Mouse (Mus musculus) skeletal muscle tissue, adult 2 months (tissue): ENCODE measurements around the gene Exoc2.

Source experiments
- DNase-seq: peaks from one replicate; pipeline ENCODE4 v3.0.0-alpha.2; 2012; ENCODE audit warnings: low read depth, low spot score

Exoc2 gene

GRCm38 (mm10) chr13:30892315-30892714 is 81.6 kb downstream of the Exoc2 start:
- DNase-seq, result no peak

DNA sequence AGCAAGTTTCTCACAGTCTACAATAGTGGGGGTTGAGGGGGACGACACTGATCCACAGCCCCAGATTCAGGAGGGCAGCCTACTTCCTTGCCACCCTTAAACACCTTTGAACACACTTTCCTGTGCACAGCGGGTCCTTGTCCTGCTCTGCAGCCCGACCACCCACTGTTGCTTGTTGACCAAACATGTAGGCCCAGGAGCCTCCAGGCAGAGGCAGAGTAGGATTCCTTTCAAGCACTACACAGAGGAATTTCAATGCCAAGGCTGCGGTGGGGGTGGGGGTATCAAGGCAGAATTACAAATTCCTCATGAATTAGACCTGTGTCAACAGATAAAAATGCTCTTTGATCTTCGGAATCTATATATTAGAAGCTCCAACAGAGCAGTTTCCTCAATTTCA is 82.7 kb downstream of the Exoc2 start:
- DNase-seq, result no peak

- peak; percentile 61 for DNase-seq
Observed at GRCm38 (mm10) chr13:30888480-30888879, 85.4 kb downstream of the Exoc2 start.

GRCm38 (mm10) chr13:30880310-30880709 is 93.6 kb downstream of the Exoc2 start:
- DNase-seq, result no peak

DNA sequence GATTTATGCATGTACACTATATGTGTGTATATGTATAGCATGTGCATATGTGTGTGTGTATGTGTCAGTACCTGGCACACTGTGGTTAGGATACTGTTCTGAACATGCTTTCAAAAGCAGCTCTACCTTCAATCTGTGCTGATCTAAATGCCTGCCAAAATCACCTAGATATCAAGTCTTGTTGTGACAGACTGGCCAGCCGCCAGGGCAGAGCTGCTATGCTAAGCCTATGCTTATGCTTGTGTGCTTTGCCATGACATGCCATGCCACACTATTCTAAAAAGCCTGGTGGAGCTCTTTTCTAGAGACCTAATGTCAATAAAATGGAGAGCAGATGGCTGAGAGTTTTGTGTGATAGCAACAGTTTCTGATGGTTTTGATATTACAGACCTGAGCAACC is 94.0 kb downstream of the Exoc2 start:
- DNase-seq, result no peak

DNA sequence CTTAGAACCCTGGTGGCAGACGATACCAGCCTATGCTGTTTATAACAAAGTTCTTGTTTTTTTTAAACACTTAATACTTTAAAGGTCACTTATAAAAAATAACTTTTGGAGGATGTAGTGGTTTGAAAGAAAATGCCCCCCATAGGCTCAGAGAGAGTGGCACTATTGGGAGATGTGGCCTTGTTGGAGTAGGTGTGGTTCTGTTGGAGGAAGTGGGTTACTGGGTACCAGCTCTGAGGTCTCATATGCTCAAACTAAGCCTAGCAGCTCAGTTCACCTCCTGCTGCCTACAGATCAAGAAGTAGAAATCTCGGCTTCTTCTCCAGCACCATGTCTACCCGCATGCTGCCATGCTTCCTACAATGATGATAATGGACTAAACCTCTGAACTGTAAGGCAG is 98.1 kb downstream of the Exoc2 start:
- no peak for DNase-seq

GRCm38 (mm10) chr13:30873472-30873871 is 100.4 kb downstream of the Exoc2 start:
- no peak for DNase-seq

GRCm38 (mm10) chr13:30865486-30865885 is 108.4 kb downstream of the Exoc2 start:
- DNase-seq, result no peak

DNA sequence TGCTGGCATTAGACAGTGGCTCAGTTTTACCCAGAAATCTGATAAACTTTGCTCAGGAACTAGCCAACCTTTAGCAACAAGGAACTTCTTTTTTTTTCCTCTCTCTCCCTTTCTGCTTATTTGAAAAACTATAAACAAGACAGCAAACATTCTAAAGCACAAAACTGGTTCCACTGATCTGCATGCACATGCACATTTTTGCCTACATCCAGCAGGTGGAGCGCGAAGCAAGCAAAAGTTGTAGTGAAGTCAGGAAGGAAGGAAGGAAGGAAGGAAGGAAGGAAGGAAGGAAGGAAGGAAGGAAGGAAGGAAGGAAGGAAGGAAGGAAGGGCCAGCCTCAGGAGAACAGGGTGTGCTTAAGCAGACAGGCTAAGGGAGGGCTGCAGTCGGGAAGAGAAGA is 109.9 kb downstream of the Exoc2 start:
- DNase-seq, result no peak

GRCm38 (mm10) chr13:30858421-30858820 is 115.5 kb downstream of the Exoc2 start:
- no peak for DNase-seq

- DNase-seq, result no peak
Observed at GRCm38 (mm10) chr13:30850736-30851135, 123.2 kb downstream of the Exoc2 start.

GRCm38 (mm10) chr13:30848001-30848400 is 125.9 kb downstream of the Exoc2 start:
- peak; percentile 74 for DNase-seq

GRCm38 (mm10) chr13:30846506-30846905 is 127.4 kb downstream of the Exoc2 start:
- DNase-seq, result peak; percentile 31

- DNase-seq, result no peak
Observed at GRCm38 (mm10) chr13:30843049-30843448, 130.8 kb downstream of the Exoc2 start.

DNA sequence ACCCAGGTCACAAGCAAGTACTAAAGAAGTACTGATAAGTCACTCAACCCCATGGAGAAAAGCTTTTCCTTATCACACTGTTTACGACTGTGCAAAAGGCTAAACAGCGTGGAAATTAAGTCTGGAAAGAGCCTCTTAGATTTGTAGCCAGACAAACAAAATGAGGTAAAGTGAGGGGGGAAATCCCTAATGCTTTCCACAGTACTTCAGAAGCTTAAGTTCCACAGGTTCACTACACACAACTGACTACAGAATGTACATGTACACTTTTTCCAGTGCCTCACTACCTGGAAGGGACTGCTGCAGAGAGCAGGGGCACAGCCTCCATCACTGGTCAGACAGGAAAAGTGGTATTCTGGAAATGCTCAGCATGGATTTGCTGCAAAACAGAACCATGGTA is 132.1 kb downstream of the Exoc2 start:
- no peak for DNase-seq

GRCm38 (mm10) chr13:30841306-30841705 is 132.6 kb downstream of the Exoc2 start:
- peak; percentile 21 for DNase-seq

- DNase-seq, result no peak
Observed at GRCm38 (mm10) chr13:30840700-30841099, 133.2 kb downstream of the Exoc2 start.

- DNase-seq, result no peak
Observed at GRCm38 (mm10) chr13:30836342-30836741, 137.6 kb downstream of the Exoc2 start.

DNA sequence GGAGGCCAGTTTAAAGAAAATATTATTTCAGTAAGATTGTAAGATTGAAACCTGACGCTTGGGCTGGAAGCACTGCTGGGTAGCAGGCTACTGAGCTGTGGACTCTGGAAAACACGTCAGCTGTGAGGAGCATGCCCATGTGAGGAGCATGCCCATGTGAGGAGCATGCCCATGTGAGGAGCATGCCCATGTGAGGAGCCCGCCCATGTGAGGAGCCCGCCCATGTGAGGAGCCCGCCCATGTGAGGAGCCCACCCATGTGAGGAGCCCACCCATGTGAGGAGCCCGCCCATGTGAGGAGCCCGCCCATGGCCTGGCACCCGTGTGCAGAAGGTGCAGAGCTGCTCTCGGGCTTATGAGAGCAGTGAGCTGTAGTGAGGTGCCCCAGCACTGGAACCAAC is 139.0 kb downstream of the Exoc2 start:
- no peak for DNase-seq

DNA sequence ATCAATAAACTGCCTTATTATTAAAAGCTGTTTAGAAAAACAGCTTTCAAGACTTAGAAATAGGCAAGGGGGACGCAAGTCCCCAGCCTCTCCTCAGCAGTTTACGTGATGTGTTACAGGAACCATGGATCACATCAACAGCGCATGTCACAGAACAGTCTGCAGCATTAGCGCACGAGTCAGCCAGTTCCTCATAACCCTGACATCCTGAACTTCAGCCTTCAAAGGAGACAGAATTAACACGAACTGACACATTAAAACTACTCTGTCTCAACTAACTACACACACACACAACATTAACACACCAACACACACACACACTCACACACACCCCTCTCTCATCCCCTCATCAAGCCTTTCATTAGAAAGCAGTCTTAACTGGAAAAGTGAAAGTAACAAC is 139.5 kb downstream of the Exoc2 start:
- peak; percentile 21 for DNase-seq

DNA sequence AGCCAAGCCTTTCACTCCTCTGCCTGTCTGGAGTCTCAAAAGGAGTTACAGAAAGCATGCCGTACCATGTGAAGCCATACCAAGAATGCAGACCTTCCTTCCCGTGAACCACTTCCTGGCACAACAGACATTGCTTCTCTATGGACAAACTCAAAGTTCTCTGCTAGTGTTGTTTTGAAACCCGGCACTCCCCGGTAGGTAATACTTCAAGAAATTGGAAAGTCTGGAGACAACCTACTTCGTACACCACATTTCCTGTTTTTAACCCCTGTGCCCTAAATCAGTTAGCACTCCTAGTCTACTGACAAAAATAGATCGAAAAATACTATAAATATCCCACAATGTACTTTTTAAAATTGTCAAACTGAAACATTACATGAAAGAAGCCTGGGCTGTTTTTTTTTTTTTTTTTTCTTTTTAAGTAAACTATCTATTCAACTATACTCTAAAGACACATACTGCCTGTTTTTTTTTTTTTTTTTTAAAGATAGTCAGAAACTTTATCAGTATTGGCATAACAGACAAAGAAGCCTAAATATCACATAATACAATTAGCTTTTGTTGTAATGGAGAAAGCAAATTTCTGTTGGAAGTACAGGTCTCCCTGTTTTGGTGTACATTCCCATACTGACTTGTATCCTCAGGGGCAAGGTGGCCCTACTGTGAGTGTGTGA is 140.3 kb downstream of the Exoc2 start:
- DNase-seq, result no peak

GRCm38 (mm10) chr13:30831369-30831768 is 142.5 kb downstream of the Exoc2 start:
- no peak for DNase-seq

GRCm38 (mm10) chr13:30826511-30826910 is 147.4 kb downstream of the Exoc2 start:
- no peak for DNase-seq

- no peak for DNase-seq
Observed at GRCm38 (mm10) chr13:30824903-30825302, 149.0 kb downstream of the Exoc2 start.
